12 mouse cellular contexts compared by ENCODE assay signal in genomic region chr17:86253884-86254283, GRCm38 (mm10).
A peak's percentile ranks its signal among the peaks of the same experiment; 100 is the strongest.
DNase-seq lines count a peak whose midpoint lies in the region; ATAC-seq and TF ChIP-seq lines count a peak whose summit lies in the region.
"Had no signal": no experiment of that assay in that cellular context is flagged by ENCODE, and none has a peak within 500 bp of the region (broad histone marks: within the 10 kb centered on the region; RNA-seq: fewer than 3 reads in every experiment).

No protein-coding gene starts in this region.

- H3K4me2 ChIP-seq in midbrain, embryonic 15.5 days = no peak overlapping the region
- H3K4me2 ChIP-seq: heart, embryonic 11.5 days; neural tube, embryonic 13.5 days had no signal

- H3K4me3 ChIP-seq in gastrocnemius, adult 2 months = no peak overlapping the region
- no peak overlapping the region for H3K4me3 ChIP-seq in left cerebral cortex, adult 2 months
- H3K4me3 ChIP-seq in embryonic facial prominence, embryonic 10.5 days = no peak overlapping the region
- no peak overlapping the region for H3K4me3 ChIP-seq in midbrain, embryonic 15.5 days
- H3K4me3 ChIP-seq: neural tube, embryonic 13.5 days had no signal

- peak overlapping the region; percentile 46; the same call in 1 of the 2 replicates for H3K27ac ChIP-seq in gastrocnemius, adult 2 months
- H3K27ac ChIP-seq in left cerebral cortex, adult 2 months = peak overlapping the region; percentile 54
- 0 out of 2 replicates have a peak overlapping the region, but pooled peaks have one; percentile 14 for H3K27ac ChIP-seq in embryonic facial prominence, embryonic 10.5 days (replicated peaks)
- H3K27ac ChIP-seq in midbrain, embryonic 15.5 days = peak overlapping the region; percentile 8; the same call in 1 of the 2 replicates

- TF ChIP-seq CTCF in gastrocnemius, adult 2 months (IDR thresholded peaks at IDR 0.05) = no peak
- no peak for TF ChIP-seq CTCF in left cerebral cortex, adult 2 months (IDR thresholded peaks at IDR 0.05)

- no peak overlapping the region for H3K9ac ChIP-seq in midbrain, embryonic 15.5 days
- H3K9ac ChIP-seq: neural tube, embryonic 13.5 days had no signal

- 92% methylated on average over 9 of the region's 9 CpGs for WGBS in embryonic facial prominence, embryonic 10.5 days
- 82% methylated on average over 9 of the region's 9 CpGs for WGBS in midbrain, embryonic 15.5 days

- H3K27me3 ChIP-seq in embryonic facial prominence, embryonic 10.5 days (replicated peaks; ENCODE audit: low read depth, poor library complexity, severe bottlenecking) = no peaks in the 10 kb centered on the region
- no peaks in the 10 kb centered on the region for H3K27me3 ChIP-seq in midbrain, embryonic 15.5 days (replicated peaks)
- H3K27me3 ChIP-seq: neural tube, embryonic 13.5 days had no signal

- no peak for DNase-seq in gastrocnemius, adult 2 months
- no peak for DNase-seq in gastrocnemius, postnatal 14 days
- DNase-seq in left cerebral cortex, adult 2 months (ENCODE audit: extremely low spot score in 1 of 2, low spot score in 2 of 2) = no peak
- no peak for DNase-seq in left cerebral cortex, postnatal 25 days (ENCODE audit: low spot score in 2 of 2)
- peak; percentile 28 for DNase-seq in embryonic facial prominence, embryonic 10.5 days (ENCODE audit: low spot score)
- DNase-seq in kidney, postnatal 4 days = no peak
- no peak for DNase-seq in urinary bladder, postnatal 25 days (ENCODE audit: low spot score)
- DNase-seq: lung, adult 2 months had no signal

- H3K9me3 ChIP-seq in embryonic facial prominence, embryonic 10.5 days = 0 out of 2 replicates have a peak, but pooled peaks cover 5% of the 10 kb centered on the region
- no peaks in the 10 kb centered on the region for H3K9me3 ChIP-seq in midbrain, embryonic 15.5 days
- H3K9me3 ChIP-seq: neural tube, embryonic 13.5 days had no signal

- peaks cover 22% of the 10 kb centered on the region for H3K4me1 ChIP-seq in embryonic facial prominence, embryonic 10.5 days
- 0 out of 2 replicates have a peak, but pooled peaks cover 12% of the 10 kb centered on the region for H3K4me1 ChIP-seq in midbrain, embryonic 15.5 days

- intact Hi-C loops in gastrocnemius, adult 2 months (cut with DNase I) = no loop called here
- intact Hi-C loops in gastrocnemius, postnatal 14 days (cut with DNase I; ENCODE audit: low total_unique reads) = no loop called here
- intact Hi-C loops in left cerebral cortex, adult 2 months (cut with DNase I) = no loop called here
- intact Hi-C loops in left cerebral cortex, postnatal 25 days (cut with DNase I) = no loop called here

- no peak; the same call in 1 of the 2 replicates for ATAC-seq in midbrain, embryonic 15.5 days (replicated peaks)

- 0 out of 2 replicates have a peak, but pooled peaks cover 6% of the 10 kb centered on the region for H3K36me3 ChIP-seq in embryonic facial prominence, embryonic 10.5 days (replicated peaks)
- no peaks in the 10 kb centered on the region for H3K36me3 ChIP-seq in midbrain, embryonic 15.5 days (replicated peaks)
- H3K36me3 ChIP-seq: G1E; neural tube, embryonic 13.5 days had no signal
